Mouse (Mus musculus): ENCODE data around the gene E330017A01Rik.

Gene E330017A01Rik

DNA sequence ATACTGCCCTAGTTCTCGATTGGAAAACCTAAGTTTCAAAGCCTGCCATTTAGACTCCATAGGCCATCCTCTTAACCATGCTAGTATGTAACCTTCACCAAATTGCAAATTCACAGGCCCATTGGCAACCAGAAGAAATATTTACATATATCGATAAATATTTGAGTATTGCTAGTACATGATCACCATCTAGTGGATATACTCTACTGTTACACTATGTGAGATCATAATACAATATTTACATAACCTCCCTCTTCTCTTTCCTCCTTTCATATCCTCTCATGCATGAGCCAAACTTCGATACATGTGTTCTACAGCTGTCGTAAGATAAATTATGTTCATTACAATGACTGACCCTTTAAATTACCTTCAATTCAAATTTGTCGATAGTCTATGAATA lies 24.5 kb upstream of the E330017A01Rik start:
- in situ Hi-C loops (cut with MseI, MboI) = no loop called here

DNA sequence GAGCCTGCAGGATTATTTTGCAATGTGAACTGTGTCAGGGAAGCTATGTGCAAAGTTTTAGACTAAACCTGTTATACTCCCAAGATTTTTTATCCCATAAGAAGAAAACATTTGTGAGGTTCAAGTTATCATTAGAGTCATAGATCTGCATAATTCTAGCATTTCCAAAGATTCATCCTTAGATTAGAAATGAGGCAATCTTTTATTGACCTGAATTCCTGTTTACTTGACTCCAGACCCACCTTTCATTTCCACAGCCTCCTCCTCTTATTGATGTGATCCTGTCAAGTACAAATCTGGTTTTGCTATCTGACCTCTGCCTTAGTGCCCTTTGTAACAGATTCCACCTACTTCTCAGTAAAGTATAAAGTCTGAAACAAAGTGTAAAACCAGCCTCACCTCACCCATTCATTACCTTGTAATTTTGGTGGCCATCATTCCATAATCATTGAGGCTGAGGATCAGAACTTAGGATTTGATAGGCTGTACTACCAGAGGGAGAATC lies 23.8 kb upstream of the E330017A01Rik start:
- in situ Hi-C loops (cut with MseI, MboI) = no loop called here

- in situ Hi-C loops (cut with MseI, MboI) = no loop called here
Measured at GRCm38 (mm10) chr16:58661826-58662225, 23.3 kb upstream of the E330017A01Rik start.

DNA sequence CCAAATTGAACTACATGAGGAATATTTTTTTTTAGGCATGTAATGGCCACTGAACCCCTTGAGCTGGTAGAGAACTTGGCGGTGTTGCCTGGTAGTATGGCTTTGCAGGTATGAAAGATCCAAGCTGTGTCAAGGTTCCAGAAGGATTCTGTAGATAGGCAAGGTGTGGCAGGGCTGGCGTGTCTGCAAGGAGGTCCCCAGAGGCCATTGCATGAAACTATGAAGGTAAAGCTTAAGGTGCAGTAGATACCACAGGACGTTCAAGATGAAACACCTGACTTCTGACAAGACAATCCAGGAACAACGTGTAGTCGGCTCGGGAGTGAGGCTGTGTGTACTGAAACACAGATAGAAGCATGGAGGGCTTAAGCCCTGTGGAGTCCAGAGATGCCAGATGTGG lies 20.1 kb upstream of the E330017A01Rik start:
- in situ Hi-C loops (cut with MseI, MboI) = no loop called here

- in situ Hi-C loops (cut with MseI, MboI) = no loop called here
Measured at GRCm38 (mm10) chr16:58656526-58656925, 18.0 kb upstream of the E330017A01Rik start.

GRCm38 (mm10) chr16:58655751-58656150 lies 17.2 kb upstream of the E330017A01Rik start:
- in situ Hi-C loops (cut with MseI, MboI) = no loop called here

DNA sequence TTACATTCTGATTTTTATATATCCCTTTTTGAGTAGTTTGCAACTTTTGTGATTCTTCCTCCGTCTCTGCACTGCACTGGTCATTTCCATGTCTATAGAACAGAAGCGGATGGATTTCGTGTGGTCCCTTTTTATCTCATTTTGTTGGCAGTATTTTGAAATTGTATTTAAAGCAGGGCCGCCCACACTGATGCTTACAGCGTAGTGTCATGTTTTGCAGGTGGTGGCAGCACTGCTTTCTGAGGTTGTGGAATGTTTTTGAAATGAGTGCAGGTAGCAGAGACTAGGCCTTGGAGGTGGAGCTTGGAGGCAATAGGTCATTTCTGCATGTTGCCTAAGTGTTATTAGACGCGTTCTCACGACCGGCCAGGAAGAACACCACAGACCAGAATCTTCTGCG lies 11.4 kb upstream of the E330017A01Rik start:
- in situ Hi-C loops (cut with MseI, MboI) = no loop called here

GRCm38 (mm10) chr16:58638016-58638415 lies 523 bp downstream of the E330017A01Rik start:
- in situ Hi-C loops (cut with MseI, MboI) = no loop called here

DNA sequence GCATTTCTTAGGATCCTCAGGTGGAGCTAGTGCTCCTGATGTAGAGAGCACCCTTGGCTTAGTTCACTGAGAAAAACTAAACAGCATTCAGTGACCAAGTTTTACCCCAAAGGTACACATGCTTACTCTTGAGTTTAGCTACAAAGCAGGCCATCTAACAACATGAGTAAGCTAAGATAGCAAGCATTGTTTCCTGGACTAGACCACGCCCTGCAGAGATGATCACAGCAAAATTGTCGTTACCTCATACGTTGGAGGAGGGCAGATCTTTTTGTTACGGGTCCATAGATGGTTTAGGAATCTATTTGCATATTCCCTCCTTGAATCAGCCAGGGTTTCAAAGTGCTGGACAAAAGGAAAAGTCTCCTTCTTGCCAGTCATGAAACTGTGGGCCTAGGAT lies 1.1 kb downstream of the E330017A01Rik start:
- in situ Hi-C loops (cut with MseI, MboI) = no loop called here

DNA sequence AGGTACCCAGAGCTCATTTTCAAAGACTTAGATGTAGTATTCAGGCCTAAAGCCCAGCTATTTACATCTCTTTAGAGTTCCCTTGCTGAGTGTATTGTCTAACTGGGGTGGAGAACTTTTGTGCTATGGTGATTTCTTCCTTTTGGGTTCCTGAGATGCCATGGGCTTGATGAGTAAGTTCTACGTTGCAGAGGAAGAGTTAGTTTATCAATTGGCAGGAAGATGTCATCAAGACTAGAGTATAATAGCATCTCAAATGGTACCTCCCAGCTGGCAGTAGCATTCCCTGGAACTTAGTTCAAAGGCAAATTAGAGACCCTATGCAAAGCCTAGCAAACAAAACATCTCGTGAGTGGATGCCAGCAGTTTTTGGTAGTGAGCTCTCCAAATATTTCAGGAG lies 2.7 kb downstream of the E330017A01Rik start:
- in situ Hi-C loops (cut with MseI, MboI) = no loop called here

- in situ Hi-C loops (cut with MseI, MboI) = loop anchor here (10.0 kb wide), 2 partner anchors 165 to 175 kb away; no protein-coding TSS in a partner anchor
Measured at GRCm38 (mm10) chr16:58629736-58630135, 8.8 kb downstream of the E330017A01Rik start.

DNA sequence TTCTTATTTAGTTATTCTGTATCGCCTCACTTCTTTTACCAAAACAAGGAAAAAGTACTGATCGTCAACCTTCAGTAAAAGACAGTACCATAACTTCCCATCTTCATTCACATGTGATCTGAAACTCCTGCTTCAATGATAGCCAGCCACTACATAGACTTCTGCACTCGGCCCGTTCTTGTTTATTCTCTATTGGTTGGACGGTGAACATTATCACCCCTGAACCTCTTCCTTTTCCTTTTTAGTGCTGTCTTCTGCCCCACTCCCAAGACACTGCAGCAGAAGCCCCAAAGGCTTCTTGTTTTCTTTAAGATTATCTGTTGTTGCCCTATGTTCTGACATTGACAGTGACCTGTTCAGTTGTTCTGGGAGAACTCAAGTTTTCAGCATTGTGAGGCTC lies 9.6 kb downstream of the E330017A01Rik start:
- in situ Hi-C loops (cut with MseI, MboI) = loop anchor here (10.0 kb wide), 2 partner anchors 164 to 174 kb away; no protein-coding TSS in a partner anchor

DNA sequence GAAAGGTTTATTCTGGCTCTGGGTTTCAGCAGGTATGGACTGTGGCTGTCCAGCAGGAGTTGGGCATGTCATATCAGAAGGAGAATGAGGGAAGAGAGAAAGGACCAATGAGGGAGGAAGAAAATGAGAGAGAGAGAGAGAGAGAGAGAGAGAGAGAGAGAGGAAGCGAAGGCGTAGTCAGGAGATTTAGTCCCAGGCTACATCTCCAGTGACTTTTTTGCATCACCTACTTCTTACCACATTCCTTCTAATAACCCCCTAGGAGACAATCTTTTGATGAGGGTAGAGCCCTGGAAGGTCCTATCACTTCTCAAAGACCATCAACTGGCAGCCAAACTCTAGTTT lies 10.2 kb downstream of the E330017A01Rik start:
- in situ Hi-C loops (cut with MseI, MboI) = loop anchor here (10.0 kb wide), 2 partner anchors 164 to 174 kb away; no protein-coding TSS in a partner anchor

- in situ Hi-C loops (cut with MseI, MboI) = loop anchor here (10.0 kb wide), 2 partner anchors 163 to 173 kb away; no protein-coding TSS in a partner anchor
Measured at GRCm38 (mm10) chr16:58627597-58628335, 10.8 kb downstream of the E330017A01Rik start.

DNA sequence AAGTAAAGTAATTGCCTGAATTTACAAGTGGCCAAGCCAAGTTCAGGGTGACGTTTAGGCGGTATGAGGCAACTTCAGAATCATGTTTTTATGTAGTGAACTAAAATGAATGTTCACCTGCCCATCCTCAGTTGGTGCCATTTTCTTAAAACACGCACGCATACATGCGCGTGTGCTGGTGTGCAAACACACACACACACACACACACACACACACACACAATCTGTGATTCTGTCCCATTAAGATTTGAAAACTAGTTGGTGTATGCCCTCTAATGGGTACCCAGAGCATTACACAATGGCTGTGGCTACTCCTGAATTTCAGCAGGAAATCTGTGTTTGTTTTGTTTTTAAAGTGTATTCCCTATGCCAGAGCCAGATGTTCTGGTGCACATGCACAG lies 14.6 kb downstream of the E330017A01Rik start:
- in situ Hi-C loops (cut with MseI, MboI) = loop anchor here (10.0 kb wide), 2 partner anchors 159 to 169 kb away; no protein-coding TSS in a partner anchor

GRCm38 (mm10) chr16:58623114-58623513 lies 15.4 kb downstream of the E330017A01Rik start:
- in situ Hi-C loops (cut with MseI, MboI) = loop anchor here (10.0 kb wide), 2 partner anchors 158 to 168 kb away; no protein-coding TSS in a partner anchor

DNA sequence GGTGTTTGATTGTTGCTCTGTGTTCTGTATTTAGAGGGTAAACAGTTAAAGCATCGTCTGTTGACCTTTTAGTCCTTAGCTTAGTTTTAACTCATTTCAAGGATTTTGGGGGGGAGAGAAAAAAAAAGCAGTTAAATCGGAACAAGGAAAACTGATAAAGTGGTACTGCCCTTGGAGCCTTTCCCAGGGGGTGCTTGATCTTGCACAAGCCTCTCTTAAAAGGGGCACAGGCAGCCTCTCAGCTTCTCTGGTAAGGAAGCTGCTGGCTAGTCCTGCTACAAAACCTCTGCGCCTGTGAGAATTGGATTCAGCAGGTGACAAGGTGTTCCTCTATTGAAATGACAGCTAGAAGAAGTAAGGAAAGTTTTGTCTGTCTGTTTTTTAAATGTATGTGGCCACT lies 16.2 kb downstream of the E330017A01Rik start:
- in situ Hi-C loops (cut with MseI, MboI) = loop anchor here (10.0 kb wide), 2 partner anchors 158 to 168 kb away; no protein-coding TSS in a partner anchor

DNA sequence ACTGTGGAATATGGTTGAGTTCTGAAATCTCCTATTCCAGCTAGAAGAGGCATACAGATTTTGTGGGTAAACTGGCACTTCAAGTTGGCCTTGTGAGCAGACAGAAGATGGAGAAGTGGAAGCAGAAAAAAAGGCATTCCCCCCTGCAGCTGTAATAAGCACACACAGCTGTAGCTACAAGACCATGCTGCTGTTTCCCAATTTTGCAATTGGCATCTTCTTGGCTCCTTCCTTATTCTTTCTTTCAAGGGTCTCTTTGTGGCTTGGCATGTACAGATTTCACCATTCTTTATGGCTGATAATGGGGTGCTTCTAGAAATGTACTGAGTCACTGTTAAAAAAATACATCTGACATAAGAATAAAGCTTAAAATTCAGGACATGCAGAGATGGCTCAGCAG lies 21.2 kb downstream of the E330017A01Rik start:
- in situ Hi-C loops (cut with MseI, MboI) = no loop called here

- in situ Hi-C loops (cut with MseI, MboI) = no loop called here
Measured at GRCm38 (mm10) chr16:58616878-58617277, 21.7 kb downstream of the E330017A01Rik start, which contains the start of gene Gm813. Gm813 (minus strand) TSS chr16:58616978.

DNA sequence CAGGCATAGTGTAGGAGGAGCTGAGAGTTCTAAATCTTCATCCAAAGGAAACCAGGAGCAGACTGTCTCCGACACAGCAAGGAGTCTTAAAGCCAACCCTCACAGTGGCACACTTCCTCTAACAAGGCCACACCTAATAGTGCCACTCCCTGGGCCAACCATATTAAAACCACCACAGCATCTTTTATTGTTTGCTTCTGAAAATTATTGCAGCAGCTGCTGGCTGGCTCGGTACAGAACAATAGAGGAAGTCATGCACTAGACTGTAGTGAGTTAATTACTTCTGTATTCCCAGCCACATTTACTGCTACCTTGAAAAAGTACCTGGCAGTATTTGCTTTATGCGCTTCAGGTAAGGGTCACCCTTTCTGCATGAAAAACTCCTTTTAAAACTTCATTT lies 25.6 kb downstream of the E330017A01Rik start:
- in situ Hi-C loops (cut with MseI, MboI) = no loop called here

DNA sequence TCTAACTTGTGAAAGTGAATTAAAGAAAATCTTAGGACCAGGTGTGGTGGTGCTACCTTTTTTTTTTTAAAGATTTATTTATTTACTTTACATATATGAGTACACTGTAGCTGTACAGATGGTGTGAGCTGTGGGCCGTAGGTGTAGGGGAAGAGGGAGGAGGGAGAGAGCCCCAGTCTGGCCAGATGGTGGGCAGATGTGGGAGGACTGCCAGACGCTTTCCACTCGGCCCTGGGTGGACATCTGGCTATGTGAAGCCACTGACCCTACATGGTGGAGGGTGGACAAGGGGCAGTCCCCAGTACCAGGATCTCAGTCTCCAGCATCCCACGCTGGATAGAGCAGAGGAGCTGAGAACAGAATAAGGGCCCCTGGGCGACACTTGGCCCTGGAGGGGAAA lies 31.4 kb downstream of the E330017A01Rik start:
- in situ Hi-C loops (cut with MseI, MboI) = no loop called here

DNA sequence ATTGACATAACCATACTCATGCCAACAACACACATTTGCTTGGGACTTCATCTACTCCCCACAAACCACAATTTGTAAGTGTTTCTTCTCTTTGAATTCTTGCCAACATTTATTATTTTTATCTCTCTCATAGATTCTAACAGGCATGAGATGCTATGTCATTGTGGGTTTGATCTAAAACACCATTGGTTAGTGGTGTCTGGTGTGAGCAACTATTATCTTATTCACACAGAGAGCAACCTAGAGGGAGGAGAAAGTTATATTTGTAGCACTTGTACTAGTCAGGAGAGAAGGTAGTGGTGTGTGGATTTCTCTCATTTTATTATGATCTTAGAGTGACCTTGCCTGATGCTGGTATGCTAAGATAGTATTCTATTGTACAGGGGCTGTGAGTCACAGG lies 33.9 kb downstream of the E330017A01Rik start:
- in situ Hi-C loops (cut with MseI, MboI) = no loop called here

GRCm38 (mm10) chr16:58603831-58604230 lies 34.7 kb downstream of the E330017A01Rik start:
- in situ Hi-C loops (cut with MseI, MboI) = no loop called here
